Mouse (Mus musculus): ENCODE data around the gene Hoxb7. TPM values are rescaled to one million over a fixed set of nuclear protein-coding genes. Genes with fewer than 3 reads are reported as not detected.

The Hoxb7 gene
- total RNA-seq, 2 experiments from 2014 or later, result not detected

DNA sequence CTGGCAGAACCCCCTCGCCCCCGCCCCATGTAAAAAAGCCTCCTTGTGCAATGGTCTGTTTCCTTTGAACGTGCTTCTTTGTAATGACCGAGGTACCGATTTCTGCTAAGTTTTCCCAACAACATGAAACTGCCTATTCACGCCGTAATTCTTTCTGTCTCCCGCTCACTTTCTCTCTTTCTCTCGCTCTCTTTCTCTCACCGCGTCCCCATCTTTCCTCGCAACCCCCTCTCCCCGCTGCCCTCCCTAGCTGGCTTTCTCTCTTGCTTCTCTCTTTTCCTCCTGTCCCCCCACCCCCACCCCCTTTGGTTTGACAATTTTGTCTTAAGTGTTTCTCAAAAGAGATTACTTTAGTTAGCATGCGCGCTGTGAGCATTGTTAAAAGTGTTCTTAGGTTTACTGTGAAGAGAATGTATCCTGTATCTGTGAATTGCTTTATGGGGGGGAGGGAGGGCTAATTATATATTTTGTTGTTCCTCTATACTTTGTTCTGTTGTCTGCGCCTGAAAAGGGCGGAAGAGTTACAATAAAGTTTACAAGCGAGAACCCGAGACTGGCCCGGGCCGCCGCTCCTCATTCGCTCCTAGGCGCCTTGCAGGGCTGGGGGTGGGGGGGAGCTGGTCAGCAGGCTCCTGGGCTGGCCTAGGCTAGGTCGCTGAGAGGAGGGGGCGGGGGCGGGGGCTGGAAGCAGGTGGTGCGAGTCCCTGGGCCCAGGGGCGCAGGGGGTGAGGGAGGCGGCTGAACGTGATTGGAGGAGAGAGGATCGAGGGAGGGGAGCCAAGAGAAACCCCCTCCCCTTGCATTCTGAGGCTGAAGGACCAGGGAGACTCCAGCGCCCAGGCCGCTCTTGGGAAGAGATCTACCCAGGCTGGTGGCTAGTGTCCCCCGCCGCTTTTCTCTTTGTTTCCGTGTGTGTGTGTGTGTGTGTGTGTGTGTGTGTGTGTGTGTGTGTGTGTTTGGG lies 1.4 kb upstream of the Hoxb7 start:
- DNase-seq (ENCODE audit: low spot score in 2 of 2), result no peak

DNA sequence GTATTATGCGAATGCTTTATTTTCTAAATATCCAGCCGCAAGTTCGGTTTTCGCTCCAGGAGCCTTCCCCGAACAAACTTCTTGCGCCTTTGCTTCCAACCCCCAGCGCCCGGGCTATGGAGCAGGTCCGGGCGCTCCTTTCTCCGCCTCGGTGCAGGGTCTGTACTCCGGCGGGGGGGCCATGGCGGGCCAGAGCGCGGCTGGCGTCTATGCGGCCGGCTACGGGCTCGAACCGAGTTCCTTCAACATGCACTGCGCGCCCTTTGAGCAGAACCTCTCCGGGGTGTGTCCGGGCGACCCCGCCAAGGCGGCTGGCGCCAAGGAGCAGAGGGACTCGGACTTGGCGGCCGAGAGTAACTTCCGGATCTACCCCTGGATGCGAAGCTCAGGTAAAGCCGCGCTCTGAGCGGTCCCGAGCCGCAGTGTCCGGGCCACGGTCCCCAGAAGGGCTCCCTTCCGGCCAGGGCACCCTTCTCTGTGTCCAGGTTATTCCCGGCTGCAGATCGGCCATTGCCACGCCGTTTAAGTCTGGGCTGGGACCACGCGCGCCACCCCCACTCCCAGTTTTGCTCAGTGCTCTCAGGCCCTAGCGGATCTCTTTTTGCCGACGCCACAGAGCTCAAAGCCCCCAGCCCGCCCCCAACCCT lies 439 bp downstream of the Hoxb7 start:
- DNase-seq (ENCODE audit: low spot score in 2 of 2), result no peak

DNA sequence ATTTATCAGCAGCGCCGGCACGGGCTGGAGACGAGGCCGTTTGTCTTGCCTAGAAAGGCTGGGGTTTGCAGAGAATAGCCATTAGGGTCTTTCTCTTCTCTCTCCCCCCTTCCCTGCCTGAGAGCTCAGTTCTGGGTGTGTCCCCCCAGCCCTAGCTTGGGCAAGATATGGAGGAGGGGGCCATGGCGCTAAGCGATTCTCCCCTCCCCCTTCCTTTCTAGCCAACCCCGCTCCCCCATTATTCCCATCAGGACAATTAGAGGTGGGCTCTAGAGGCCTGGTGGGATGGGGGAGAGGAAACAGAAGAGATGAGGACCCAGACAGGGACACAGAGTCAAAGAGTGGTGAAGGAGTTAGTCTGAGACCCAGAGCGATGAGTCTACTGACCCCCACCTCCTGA lies 988 bp downstream of the Hoxb7 start:
- no peak for DNase-seq (ENCODE audit: low spot score in 2 of 2)

DNA sequence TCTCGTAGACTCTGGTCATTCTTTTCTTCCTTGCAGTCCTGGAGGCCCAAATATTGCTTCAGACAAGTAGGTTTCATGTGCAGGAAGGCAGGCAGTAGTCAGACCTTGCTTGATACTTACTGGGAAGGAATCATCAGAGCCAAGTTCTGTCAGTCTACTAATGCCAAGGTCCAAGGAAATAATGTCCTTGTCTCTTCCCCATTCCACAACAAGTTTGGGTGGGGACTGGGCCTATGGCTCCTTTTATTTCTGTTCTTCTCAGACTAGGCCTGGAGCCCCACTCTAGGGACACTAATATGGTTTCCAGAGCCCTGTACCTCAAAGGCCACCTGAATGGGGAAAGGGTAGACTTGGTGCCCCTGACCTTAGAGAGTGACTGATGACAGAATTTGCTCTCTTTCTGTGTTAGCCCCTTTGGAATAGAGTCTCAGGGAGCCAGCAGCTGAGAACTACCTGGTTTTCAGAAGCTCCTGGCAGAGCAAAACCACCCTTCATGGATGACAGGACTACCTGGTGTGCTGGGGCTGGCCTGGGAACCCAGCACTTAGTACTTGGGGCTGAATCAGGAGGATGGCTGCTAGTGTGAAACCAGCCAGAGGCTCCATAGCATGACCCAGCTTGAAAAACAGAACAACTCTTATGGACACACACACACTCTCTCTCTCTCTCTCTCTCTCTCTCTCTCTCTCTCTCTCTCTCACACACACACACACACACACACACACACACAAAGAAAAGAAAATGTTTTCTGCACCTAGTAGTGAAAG lies 2.2 kb downstream of the Hoxb7 start:
- DNase-seq (ENCODE audit: low spot score in 2 of 2), result no peak

DNA sequence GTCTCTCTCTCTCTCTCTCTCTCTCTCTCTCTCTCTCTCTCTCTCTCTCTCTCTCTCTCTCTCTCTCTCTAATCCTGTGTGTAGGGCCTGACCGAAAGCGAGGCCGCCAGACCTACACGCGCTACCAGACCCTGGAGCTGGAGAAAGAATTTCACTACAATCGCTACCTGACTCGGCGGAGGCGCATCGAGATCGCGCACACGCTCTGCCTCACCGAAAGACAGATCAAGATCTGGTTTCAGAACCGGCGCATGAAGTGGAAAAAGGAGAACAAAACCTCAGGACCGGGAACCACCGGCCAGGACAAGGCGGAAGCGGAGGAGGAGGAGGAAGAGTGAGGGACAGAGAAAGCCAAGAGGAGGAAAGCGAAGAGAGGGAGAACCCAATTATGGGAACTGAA lies 2.9 kb downstream of the Hoxb7 start:
- no peak for DNase-seq (ENCODE audit: low spot score in 2 of 2)

DNA sequence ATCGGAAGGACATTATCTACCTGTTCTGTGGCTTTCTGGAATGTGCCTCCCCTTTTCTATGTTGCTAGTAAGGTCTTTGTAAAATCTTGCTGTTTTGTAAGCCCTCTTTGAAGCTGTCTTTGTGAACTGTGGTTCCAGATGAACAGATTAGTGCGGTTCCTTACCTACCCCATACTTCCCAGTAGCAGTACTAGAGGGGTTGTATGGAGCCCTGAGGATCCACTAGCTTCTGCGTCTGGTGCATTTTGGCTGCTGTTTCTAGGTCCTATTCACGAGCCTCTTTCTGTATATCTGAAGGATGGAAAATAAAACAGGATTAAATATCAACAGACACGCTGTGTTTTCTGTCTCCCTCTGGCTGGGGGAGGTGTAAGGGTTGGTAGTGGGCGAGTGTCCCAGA lies 3.4 kb downstream of the Hoxb7 start:
- no peak for DNase-seq (ENCODE audit: low spot score in 2 of 2)

DNA sequence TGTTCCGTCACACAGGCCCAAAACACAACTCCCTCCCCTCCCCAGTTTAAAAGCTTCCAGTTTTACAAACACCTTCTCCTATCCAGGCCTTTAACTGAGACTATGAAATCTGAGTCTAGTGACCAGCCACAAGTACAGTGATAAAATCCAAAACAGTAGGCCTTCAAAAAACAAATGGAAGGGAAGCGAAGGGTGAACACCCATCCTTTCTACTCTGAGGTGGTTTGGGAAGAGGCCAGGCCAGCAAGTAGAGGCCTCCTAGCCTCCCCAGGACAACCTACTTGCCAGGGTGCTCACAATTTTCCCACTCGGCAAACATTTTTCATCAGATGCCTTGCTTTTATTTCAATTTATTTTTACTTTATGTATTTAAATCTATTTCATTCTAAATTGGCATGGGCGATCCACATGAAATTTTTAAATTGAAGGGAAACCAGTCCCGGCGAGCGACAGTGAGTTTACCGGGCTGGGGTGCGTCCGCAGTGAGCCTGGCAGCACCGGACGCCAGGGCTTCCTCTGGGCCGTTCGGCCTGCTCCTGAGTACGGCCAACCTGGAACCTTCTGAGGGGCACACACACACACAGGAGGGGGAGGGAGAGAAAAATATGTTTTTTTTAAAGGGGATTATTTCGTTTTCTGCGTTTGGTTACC lies 4.4 kb downstream of the Hoxb7 start:
- no peak for DNase-seq (ENCODE audit: low spot score in 2 of 2)

DNA sequence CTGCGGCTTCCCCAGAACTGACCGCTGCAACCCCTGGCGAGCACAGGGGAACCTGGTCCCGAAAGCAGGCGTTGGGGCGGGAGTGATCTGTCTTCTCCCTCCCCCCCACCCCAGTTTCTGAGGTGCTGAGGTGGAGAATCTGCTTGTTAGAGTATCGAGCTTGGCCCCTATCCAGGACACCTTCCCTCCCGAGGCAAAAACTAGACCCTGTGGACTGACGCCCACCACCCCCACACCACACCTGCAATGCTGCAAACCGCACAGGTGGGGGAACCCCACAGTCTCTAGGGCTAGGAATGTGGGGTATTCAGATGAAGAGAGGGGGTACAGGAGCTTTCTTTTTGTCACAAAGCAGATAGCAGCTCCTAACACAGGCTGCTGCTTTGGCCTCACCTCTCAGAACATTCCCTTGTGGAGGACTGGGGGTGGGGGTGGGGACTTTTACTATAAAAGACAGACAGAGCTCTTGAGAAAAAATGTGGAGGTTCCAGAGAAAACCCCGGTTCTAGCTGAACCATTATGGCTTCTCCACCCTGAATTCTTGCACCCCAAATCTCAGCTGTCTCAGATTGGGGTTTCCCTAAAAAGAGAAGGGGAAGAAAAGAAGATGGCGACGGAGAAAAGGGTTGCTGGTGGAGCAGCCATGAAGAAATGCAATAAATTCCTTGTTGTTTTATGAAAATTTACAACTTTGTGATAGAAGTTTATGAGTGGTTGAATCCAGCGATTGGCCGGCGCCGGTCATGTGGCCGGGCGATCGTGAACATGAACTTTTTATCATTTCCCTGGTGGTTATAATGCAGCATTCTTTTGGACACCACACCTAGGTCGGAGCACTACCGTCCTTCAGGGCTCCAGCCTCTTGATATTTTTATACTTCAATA lies 5.5 kb downstream of the Hoxb7 start, which contains the start of gene Hoxb6:
Hoxb6 (plus strand) TSS at position 796 of the 884 bp plus-strand sequence.
- DNase-seq (ENCODE audit: low spot score in 2 of 2), result no peak

DNA sequence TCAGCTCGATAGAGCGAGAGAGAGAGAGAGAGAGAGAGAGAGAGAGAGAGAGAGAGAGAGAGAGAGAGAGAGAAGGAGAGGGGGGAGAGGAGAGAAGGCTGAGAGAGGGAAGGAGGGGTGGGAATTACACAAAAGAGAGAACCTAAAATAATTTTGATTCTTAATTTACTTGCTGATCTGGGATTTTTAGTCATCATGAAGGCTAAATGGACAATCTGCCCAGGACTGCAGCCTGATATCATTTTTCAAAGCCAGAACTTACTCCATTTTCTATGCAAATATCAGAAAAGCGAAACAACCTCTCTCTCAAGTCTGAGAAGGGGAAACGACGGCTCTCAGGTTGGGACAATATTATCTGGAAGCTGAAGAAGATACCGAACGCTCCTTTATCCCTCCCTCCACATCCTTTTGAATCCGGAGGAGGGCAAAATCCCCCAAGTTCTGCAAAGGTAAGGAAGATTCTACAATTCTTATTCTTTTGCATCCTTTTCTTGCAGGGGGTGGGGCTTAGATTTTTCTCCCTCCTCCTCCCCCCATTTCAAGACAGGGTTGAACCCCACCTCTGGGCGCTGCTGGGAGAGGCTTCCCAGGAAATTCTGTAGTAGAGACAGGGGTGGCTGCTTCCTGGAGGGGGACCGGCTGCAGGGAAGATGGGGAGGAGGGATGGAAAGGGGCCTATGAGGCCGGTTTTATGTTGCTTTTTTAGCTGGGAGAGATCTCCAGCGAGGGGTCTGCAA lies 6.3 kb downstream of the Hoxb7 start:
- DNase-seq (ENCODE audit: low spot score in 2 of 2), result no peak

DNA sequence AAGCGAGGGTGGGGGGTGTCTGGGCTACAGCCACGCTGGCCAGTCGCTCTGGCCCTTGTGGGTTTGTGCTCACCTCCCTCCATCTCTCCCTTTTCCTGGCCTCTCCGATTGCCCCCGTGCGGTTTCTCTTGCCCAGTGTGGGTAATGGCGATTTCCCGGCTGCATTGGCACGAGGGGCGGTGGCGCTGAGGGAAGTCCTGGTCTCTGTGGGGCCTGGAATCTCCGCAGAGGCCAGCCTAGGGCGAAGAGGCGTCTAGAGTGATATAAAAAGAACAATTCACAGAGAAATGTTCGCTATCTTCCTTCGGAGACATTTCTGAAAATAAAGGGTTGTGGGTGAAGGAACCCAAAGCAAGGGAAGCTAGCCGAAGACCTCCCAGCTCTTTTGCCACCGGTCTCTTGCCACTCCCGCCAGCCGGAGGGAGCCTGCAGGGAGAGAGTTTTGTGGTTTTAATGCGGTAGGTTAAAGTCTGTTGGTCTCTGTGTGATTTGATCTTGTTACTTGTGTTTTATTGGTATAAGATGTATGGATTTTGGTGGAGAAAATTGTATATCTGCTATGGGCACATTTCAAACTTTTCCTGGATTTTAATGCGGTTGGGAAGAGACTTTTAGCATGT lies 7.0 kb downstream of the Hoxb7 start:
- no peak for DNase-seq (ENCODE audit: low spot score in 2 of 2)

DNA sequence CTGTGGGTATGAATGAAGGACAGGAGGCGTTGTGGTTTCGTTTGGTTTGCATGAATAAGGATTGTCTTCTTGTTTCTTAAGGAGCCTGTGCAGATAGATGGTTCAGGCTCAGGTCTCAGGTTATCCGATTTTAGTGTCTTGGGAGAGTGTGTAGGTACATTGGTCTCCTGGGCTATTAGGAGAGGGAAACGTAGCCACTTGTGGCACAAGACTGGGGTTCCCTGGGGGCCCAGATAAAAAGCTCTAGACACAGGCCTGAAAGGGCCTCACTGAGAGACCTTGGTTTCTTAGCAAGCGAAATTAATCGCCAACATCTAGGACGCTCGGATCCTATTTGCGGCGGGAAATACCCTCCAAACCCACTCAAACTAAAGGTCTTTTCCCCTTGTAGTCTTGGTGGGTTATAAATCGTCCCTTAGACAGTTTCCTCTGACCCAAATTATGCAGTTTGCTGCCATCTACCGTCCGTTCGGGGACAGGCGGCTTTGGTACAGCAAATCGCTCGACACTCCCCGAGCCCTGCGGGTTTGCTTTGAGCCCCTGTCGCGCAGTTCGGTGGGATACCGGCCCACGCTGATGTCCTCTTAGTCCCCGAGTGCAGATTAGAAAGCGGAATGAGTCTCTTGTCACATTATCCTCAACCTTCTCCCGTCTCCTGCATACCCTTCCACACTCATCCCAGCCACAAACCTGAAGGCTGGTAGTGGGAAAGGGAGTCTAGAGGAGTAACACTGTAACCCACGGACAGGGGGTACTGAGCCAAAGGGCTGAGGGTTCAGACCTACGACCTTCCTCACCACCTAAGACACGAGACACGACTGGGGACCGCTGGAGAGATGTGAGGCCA lies 8.0 kb downstream of the Hoxb7 start:
- peak; percentile 75 for DNase-seq (ENCODE audit: low spot score in 2 of 2)

DNA sequence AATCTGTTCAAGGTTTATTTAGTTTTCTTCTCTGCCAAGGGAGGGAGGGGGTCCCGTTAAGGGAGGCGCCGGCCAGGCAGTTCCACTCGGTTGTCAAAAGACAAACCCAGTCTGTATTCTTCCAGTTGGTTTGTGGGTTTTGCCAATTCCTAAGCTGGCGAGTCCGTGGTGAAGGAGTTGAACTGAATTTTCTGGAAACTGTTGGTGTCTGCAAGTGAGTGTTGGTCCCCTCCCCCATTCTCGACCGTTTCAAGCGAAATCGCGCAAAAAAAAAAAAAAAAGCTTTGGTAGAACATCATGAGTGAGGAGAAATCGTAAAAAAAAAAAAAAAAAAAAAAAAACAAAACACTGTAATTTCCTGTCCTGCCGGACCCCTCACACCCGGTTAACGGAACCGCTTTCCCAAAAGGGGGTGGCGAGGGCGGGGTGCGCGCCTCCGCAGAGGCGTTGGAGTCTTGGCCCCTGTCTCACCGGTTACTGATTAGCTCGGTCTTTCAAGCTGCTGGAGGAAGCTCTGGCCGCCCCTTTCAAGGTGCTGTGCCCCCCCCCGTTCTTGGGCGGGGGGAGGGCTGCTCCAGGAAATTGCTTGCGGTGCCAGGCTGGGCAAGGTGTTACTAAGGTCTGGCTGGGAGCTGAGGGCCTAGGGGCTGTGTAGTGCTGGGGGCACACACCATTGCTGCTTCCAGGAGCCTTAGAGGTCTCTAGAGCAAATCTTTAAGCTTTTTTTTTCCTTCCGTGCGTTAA lies 8.8 kb downstream of the Hoxb7 start:
- no peak for DNase-seq (ENCODE audit: low spot score in 2 of 2)

DNA sequence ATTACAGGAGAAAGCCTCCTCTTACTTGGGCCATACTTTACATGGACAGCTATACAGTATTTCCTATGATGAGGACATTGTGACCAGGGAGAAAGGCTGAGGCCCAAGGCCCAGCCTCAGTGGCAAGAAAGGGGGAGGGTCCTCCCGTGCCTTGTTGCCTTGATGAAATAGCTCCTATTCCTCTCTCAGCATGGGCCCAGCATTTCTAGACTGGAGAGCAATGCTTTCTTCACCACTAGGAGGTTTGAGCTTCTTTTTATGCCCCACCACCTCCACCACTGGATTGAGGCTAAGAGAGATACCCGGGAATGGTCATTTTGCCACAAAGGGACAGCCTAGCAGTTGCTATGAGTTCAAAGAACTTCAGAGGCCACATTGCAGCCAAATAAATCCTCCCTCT lies 10.6 kb downstream of the Hoxb7 start:
- no peak for DNase-seq (ENCODE audit: low spot score in 2 of 2)

DNA sequence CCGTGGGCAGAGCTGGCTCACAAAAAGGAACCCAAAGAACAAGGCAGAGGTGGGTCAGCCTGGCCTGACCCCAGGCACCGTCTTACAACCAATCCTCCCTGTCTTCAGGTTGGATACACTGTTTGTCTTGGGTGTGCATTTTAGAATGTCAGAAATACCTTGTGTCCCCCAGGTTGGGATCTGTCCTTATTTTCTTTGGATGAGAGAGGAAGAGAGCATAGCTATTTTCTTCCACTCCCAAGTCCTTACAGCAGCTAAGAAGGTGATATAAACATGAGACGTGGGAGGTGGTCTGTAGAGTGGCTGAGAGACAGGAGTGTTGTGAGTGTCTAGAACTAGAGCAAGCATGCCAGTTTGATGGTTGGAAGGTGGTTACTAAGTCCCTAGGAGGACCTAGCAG lies 11.0 kb downstream of the Hoxb7 start:
- no peak for DNase-seq (ENCODE audit: low spot score in 2 of 2)

DNA sequence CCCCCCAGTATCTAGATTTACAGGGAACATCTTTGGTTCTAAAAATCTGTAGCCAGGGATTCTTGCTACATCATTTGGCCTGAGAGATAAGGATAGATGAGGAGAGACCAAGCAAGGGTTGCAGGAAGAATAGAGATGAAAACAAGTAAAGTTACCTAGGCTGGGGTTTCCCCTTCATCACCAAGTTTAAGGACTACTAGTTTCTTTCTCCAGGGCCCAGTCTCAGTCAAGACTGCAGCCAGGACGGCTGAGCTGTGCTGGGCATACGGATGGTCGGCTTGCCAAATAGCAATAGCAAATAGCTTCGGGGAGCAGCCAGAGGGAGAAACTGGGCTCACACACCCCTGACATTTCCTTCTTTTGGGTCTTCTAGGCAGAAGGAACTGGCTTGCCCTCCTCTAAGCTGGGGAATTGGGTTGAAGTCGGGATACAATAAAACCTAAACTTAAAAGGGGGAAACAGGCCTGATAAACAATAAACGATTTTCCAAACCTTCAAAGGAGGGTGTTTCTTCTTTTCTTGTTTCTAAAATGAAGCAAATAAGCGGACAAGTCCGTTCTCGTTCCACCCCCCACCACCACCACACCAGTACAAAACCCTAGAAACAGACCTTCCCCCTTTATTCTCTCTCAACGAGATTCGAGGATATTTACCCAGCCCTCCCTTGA lies 11.7 kb downstream of the Hoxb7 start:
- DNase-seq (ENCODE audit: low spot score in 2 of 2), result no peak

DNA sequence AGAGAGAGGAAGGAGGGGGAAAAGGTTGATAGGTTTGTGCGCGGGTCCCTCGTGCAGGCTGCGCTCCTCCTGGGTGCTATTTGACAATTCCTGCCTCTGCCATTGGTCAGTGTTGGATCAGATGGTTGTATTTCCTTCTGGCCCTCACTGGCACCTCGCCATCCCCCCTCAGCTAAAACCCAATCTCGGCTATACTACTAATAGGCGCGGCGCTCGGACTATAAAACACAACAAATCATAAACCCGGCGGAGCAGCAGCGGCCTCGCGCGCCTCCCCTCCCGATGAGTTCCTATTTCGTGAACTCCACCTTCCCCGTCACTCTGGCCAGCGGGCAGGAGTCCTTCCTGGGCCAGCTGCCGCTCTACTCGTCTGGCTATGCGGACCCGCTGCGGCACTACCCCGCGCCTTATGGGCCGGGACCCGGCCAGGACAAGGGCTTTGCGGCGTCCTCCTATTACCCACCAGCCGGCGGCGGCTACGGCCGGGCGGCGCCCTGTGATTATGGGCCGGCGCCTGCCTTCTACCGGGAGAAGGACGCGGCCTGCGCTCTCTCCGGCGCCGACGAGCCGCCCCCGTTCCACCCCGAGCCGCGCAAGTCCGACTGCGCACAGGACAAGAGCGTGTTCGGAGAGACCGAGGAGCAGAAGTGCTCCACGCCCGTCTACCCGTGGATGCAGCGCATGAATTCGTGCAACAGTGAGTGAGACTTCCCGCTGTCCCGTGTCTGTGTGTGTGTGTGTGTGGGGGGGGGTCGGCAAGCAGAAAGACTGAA lies 12.7 kb downstream of the Hoxb7 start:
- no peak for DNase-seq (ENCODE audit: low spot score in 2 of 2)

Data from layer of hippocampus, postnatal 10 days (tissue).